Mouse (Mus musculus) limb, embryonic 15.5 days (tissue): Measurements from ENCODE around the gene Syvn1. TPM values are rescaled to one million over a fixed set of nuclear protein-coding genes. Genes with fewer than 3 reads are reported as not detected.

Source experiments
- ATAC-seq: fragments of 200-750 bp; cut with Nextera tagmentation; 2 replicates; pipeline ENCODE4 v1.8.0; 2017; ENCODE audit warnings: low read depth, moderate TSS enrichment; ENCODE audit not compliant: insufficient number of reproducible peaks, low FRiP score, low TSS enrichment
- H3K27ac ChIP-seq: fragments of 300-500 bp; sonication (generic); 2 replicates; pipeline ENCODE4 v1.5.1; 2015; ENCODE audit warnings: moderate library complexity, mild to moderate bottlenecking, inconsistent platforms
- H3K27me3 ChIP-seq: fragments of 300-500 bp; sonication (generic); 2 replicates; pipeline ENCODE4 v1.6.1; 2015; ENCODE audit warnings: inconsistent platforms
- H3K36me3 ChIP-seq: fragments of 300-500 bp; sonication (generic); 2 replicates; pipeline ENCODE4 v1.6.1; 2015; ENCODE audit warnings: inconsistent platforms
- H3K4me1 ChIP-seq: fragments of 300-500 bp; sonication (generic); 2 replicates; pipeline ENCODE4 v1.6.1; 2015; ENCODE audit warnings: inconsistent platforms
- H3K4me2 ChIP-seq: fragments of 300-500 bp; sonication (generic); 2 replicates; pipeline ENCODE4 v1.6.1; 2015; ENCODE audit warnings: mild to moderate bottlenecking, inconsistent platforms
- H3K4me3 ChIP-seq: fragments of 300-500 bp; sonication (generic); 2 replicates; pipeline ENCODE4 v1.5.1; 2015; ENCODE audit warnings: mild to moderate bottlenecking, inconsistent platforms
- H3K9ac ChIP-seq: fragments of 300-500 bp; sonication (generic); 2 replicates; pipeline ENCODE4 v1.6.1; 2015; ENCODE audit warnings: inconsistent platforms
- H3K9me3 ChIP-seq: fragments of 300-500 bp; sonication (generic); 2 replicates; pipeline ENCODE4 v1.6.1; 2016; ENCODE audit warnings: inconsistent platforms
- WGBS: fragments of 180-500 bp; shearing (Covaris S2); methylation state at CpG from one replicate; pipeline ENCODE4 v1.1.7; 2015; 5-methylcytosine and 5-hydroxymethylcytosine counted together
- polyA plus RNA-seq: library from polyadenylated mRNA; unstranded; fragments of >200 nt; fragmentation: Nextera tagmentation; extraction: Ambion mirVana; gene quantifications from 2 replicates; pipeline ENCODE4 v1.2.1, GENCODE M21; 2015

Gene Syvn1
- polyA plus RNA-seq, 1 experiment from 2014 or later, result 34.5 TPM

- no peak overlapping the region for H3K4me3 ChIP-seq
- no peak overlapping the region for H3K4me2 ChIP-seq
- H3K36me3 ChIP-seq, result no peaks in the 10 kb centered on the region
- no peak overlapping the region for H3K27ac ChIP-seq
- no peaks in the 10 kb centered on the region for H3K9me3 ChIP-seq
- H3K27me3 ChIP-seq, result peaks cover 7% of the 10 kb centered on the region; the same call in 1 of the 2 replicates
- no peak overlapping the region for H3K9ac ChIP-seq
- peaks cover 29% of the 10 kb centered on the region for H3K4me1 ChIP-seq
- WGBS, result 26% methylated on average over 15 of the region's 15 CpGs
- ATAC-seq, result no peak
Measured at GRCm38 (mm10) chr19:6018142-6019089, 28.0 kb upstream of the Syvn1 start.

GRCm38 (mm10) chr19:6020276-6020675, 26.1 kb upstream of the Syvn1 start:
- Histone ChIP-seq H3K4me2 (no peak overlapping the region), H3K4me3 (no peak overlapping the region), H3K27me3 (peaks cover 7% of the 10 kb centered on the region; the same call in 1 of the 2 replicates), H3K4me1 (peaks cover 15% of the 10 kb centered on the region), H3K36me3 (no peaks in the 10 kb centered on the region), H3K9me3 (no peaks in the 10 kb centered on the region), H3K27ac (no peak overlapping the region), H3K9ac (no peak overlapping the region)
- no peak for ATAC-seq
- 61% methylated on average over 3 of the region's 3 CpGs for WGBS

- Histone ChIP-seq H3K27ac (no peak overlapping the region), H3K4me2 (no peak overlapping the region), H3K4me1 (no peaks in the 10 kb centered on the region), H3K36me3 (no peaks in the 10 kb centered on the region), H3K9me3 (no peaks in the 10 kb centered on the region), H3K4me3 (no peak overlapping the region), H3K27me3 (no peaks in the 10 kb centered on the region), H3K9ac (no peak overlapping the region)
- no peak for ATAC-seq
- WGBS, result 58% methylated on average over 8 of the region's 8 CpGs
Measured at GRCm38 (mm10) chr19:6023059-6023458, 23.3 kb upstream of the Syvn1 start.

GRCm38 (mm10) chr19:6023930-6024329, 22.4 kb upstream of the Syvn1 start:
- Histone ChIP-seq H3K4me3 (no peak overlapping the region), H3K27ac (no peak overlapping the region), H3K9ac (no peak overlapping the region), H3K4me1 (no peaks in the 10 kb centered on the region), H3K36me3 (no peaks in the 10 kb centered on the region), H3K27me3 (no peaks in the 10 kb centered on the region), H3K4me2 (no peak overlapping the region), H3K9me3 (no peaks in the 10 kb centered on the region)
- WGBS, result 82% methylated on average over 7 of the region's 7 CpGs
- ATAC-seq, result no peak

- ATAC-seq, result no peak
- Histone ChIP-seq H3K36me3 (no peaks in the 10 kb centered on the region), H3K27me3 (no peaks in the 10 kb centered on the region), H3K9ac (no peak overlapping the region), H3K27ac (no peak overlapping the region), H3K4me3 (no peak overlapping the region), H3K4me1 (no peaks in the 10 kb centered on the region), H3K4me2 (no peak overlapping the region), H3K9me3 (no peaks in the 10 kb centered on the region)
- 74% methylated on average over 6 of the region's 6 CpGs for WGBS
Measured at GRCm38 (mm10) chr19:6028991-6029390, 17.4 kb upstream of the Syvn1 start.

GRCm38 (mm10) chr19:6029426-6029825, 16.9 kb upstream of the Syvn1 start:
- 80% methylated on average over 9 of the region's 9 CpGs for WGBS
- Histone ChIP-seq H3K27ac (no peak overlapping the region), H3K27me3 (no peaks in the 10 kb centered on the region), H3K4me3 (no peak overlapping the region), H3K9ac (no peak overlapping the region), H3K36me3 (no peaks in the 10 kb centered on the region), H3K4me2 (no peak overlapping the region), H3K4me1 (no peaks in the 10 kb centered on the region), H3K9me3 (no peaks in the 10 kb centered on the region)
- ATAC-seq, result no peak

GRCm38 (mm10) chr19:6030520-6031280, 15.7 kb upstream of the Syvn1 start:
- no peak overlapping the region for H3K9ac ChIP-seq
- H3K27ac ChIP-seq, result no peak overlapping the region
- H3K27me3 ChIP-seq, result no peaks in the 10 kb centered on the region
- WGBS, result 68% methylated on average over 14 of the region's 14 CpGs
- ATAC-seq, result no peak
- H3K9me3 ChIP-seq, result no peaks in the 10 kb centered on the region
- H3K36me3 ChIP-seq, result no peaks in the 10 kb centered on the region
- H3K4me1 ChIP-seq, result no peaks in the 10 kb centered on the region
- no peak overlapping the region for H3K4me2 ChIP-seq
- no peak overlapping the region for H3K4me3 ChIP-seq

- H3K27ac ChIP-seq, result no peak overlapping the region
- no peak overlapping the region for H3K9ac ChIP-seq
- ATAC-seq, result no peak
- H3K4me2 ChIP-seq, result no peak overlapping the region
- 68% methylated on average over 9 of the region's 9 CpGs for WGBS
- H3K36me3 ChIP-seq, result no peaks in the 10 kb centered on the region
- H3K9me3 ChIP-seq, result no peaks in the 10 kb centered on the region
- H3K27me3 ChIP-seq, result no peaks in the 10 kb centered on the region
- H3K4me3 ChIP-seq, result no peak overlapping the region
- H3K4me1 ChIP-seq, result no peaks in the 10 kb centered on the region
Measured at GRCm38 (mm10) chr19:6035966-6036585, 10.3 kb upstream of the Syvn1 start.

GRCm38 (mm10) chr19:6037695-6038094, 8.7 kb upstream of the Syvn1 start:
- no peak overlapping the region for H3K9ac ChIP-seq
- no peak overlapping the region for H3K4me2 ChIP-seq
- no peak overlapping the region for H3K27ac ChIP-seq
- no peaks in the 10 kb centered on the region for H3K36me3 ChIP-seq
- no peaks in the 10 kb centered on the region for H3K4me1 ChIP-seq
- H3K9me3 ChIP-seq, result no peaks in the 10 kb centered on the region
- no peak overlapping the region for H3K4me3 ChIP-seq
- ATAC-seq, result no peak
- H3K27me3 ChIP-seq, result no peaks in the 10 kb centered on the region

GRCm38 (mm10) chr19:6038326-6038725, 8.1 kb upstream of the Syvn1 start:
- Histone ChIP-seq H3K27ac (no peak overlapping the region), H3K4me1 (no peaks in the 10 kb centered on the region), H3K4me3 (no peak overlapping the region), H3K9ac (no peak overlapping the region), H3K9me3 (no peaks in the 10 kb centered on the region), H3K27me3 (no peaks in the 10 kb centered on the region), H3K36me3 (no peaks in the 10 kb centered on the region), H3K4me2 (no peak overlapping the region)
- WGBS, result 74% methylated on average over 7 of the region's 7 CpGs
- no peak for ATAC-seq

- Histone ChIP-seq H3K4me2 (no peak overlapping the region), H3K27ac (no peak overlapping the region), H3K4me1 (peaks cover under 1% of the 10 kb centered on the region; the same call in 1 of the 2 replicates), H3K36me3 (no peaks in the 10 kb centered on the region), H3K9ac (no peak overlapping the region), H3K27me3 (no peaks in the 10 kb centered on the region), H3K4me3 (no peak overlapping the region), H3K9me3 (no peaks in the 10 kb centered on the region)
- no peak for ATAC-seq
Measured at GRCm38 (mm10) chr19:6040002-6040401, 6.4 kb upstream of the Syvn1 start.

GRCm38 (mm10) chr19:6042293-6042692, 4.1 kb upstream of the Syvn1 start:
- no peak for ATAC-seq
- Histone ChIP-seq H3K36me3 (no peaks in the 10 kb centered on the region), H3K4me3 (no peak overlapping the region), H3K9ac (no peak overlapping the region), H3K27me3 (no peaks in the 10 kb centered on the region), H3K9me3 (no peaks in the 10 kb centered on the region), H3K4me1 (peaks cover 6% of the 10 kb centered on the region), H3K27ac (no peak overlapping the region; the same call in 1 of the 2 replicates), H3K4me2 (no peak overlapping the region)
- 79% methylated on average over 9 of the region's 9 CpGs for WGBS
